ENCODE assay signal across 8 mouse cellular contexts in genomic region chr13:95618309-95618712, GRCm38 (mm10). TPM values are rescaled to one million over a fixed set of nuclear protein-coding genes. Genes with fewer than 3 reads are reported as not detected.
DNase-seq lines count a peak whose midpoint lies in the region; ATAC-seq and TF ChIP-seq lines count a peak whose summit lies in the region.

Gene F2r (minus strand): TSS chr13:95618487.

- H3K27ac ChIP-seq in forebrain, embryonic 12.5 days = peak within 1 kb of the TSS; percentile 79
- H3K27ac ChIP-seq in heart, postnatal 0 days (ENCODE audit: low read depth) = peak within 1 kb of the TSS; percentile 93
- H3K27ac ChIP-seq in neural tube, embryonic 13.5 days (replicated peaks) = peak within 1 kb of the TSS; percentile 77
- no peak within 1 kb of the TSS; the same call in 1 of the 2 replicates for H3K27ac ChIP-seq in testis, adult 2 months (ENCODE audit: control insufficient read depth, insufficient read depth, low read depth, low read length)

- DNase-seq in c-Kit-positive CD71-negative TER-119-negative erythroid progenitor cells, embryonic 14.5 days (ENCODE audit: low read depth) = peak; percentile 87
- DNase-seq in heart, postnatal 0 days (ENCODE audit: low spot score) = peak; percentile 88
- peak; percentile 83 to 88 for DNase-seq in kidney, postnatal 36 days
- peak; percentile 85 to 86 for DNase-seq in lung, adult 18-20 months

- peak within 1 kb of the TSS; percentile 92 for H3K9ac ChIP-seq in forebrain, embryonic 12.5 days
- H3K9ac ChIP-seq in heart, postnatal 0 days (replicated peaks; ENCODE audit: low read depth, low read length) = peak within 1 kb of the TSS; percentile 92
- H3K9ac ChIP-seq in neural tube, embryonic 13.5 days = peak within 1 kb of the TSS; percentile 80

- H3K4me2 ChIP-seq in forebrain, embryonic 12.5 days = peak within 1 kb of the TSS; percentile 66
- H3K4me2 ChIP-seq in heart, postnatal 0 days (ENCODE audit: low read depth, low read length) = peak within 1 kb of the TSS; percentile 78
- H3K4me2 ChIP-seq in neural tube, embryonic 13.5 days = peak within 1 kb of the TSS; percentile 73

- H3K27me3 ChIP-seq in E14TG2a.4 (ENCODE audit: insufficient read depth, low read length) = peaks cover 23% of the 10 kb centered on the region
- no peaks in the 10 kb centered on the region for H3K27me3 ChIP-seq in forebrain, embryonic 12.5 days
- H3K27me3 ChIP-seq in heart, postnatal 0 days (ENCODE audit: control insufficient read depth, insufficient read depth, low read length) = no peaks in the 10 kb centered on the region
- no peaks in the 10 kb centered on the region for H3K27me3 ChIP-seq in neural tube, embryonic 13.5 days
- H3K27me3 ChIP-seq in testis, adult 2 months (ENCODE audit: control insufficient read depth, insufficient read depth, low read length) = peaks cover 2% of the 10 kb centered on the region; the same call in 1 of the 2 replicates

- H3K4me1 ChIP-seq in E14TG2a.4 (replicated peaks; ENCODE audit: low read depth, low read length) = peaks cover 33% of the 10 kb centered on the region
- peaks cover 30% of the 10 kb centered on the region for H3K4me1 ChIP-seq in forebrain, embryonic 12.5 days
- peaks cover 22% of the 10 kb centered on the region; the same call in 1 of the 2 replicates for H3K4me1 ChIP-seq in heart, postnatal 0 days (ENCODE audit: control insufficient read depth, insufficient read depth)
- peaks cover 35% of the 10 kb centered on the region for H3K4me1 ChIP-seq in neural tube, embryonic 13.5 days (replicated peaks)
- H3K4me1 ChIP-seq in testis, adult 2 months (ENCODE audit: control insufficient read depth, insufficient read depth, low read length) = peaks cover 9% of the 10 kb centered on the region

- H3K4me3 ChIP-seq in E14TG2a.4 (replicated peaks; ENCODE audit: low read length) = peak within 1 kb of the TSS; percentile 88
- peak within 1 kb of the TSS; percentile 80 for H3K4me3 ChIP-seq in forebrain, embryonic 12.5 days (replicated peaks)
- H3K4me3 ChIP-seq in heart, postnatal 0 days (ENCODE audit: low read depth, low read length) = peak within 1 kb of the TSS; percentile 87
- H3K4me3 ChIP-seq in neural tube, embryonic 13.5 days = peak within 1 kb of the TSS; percentile 75
- peak within 1 kb of the TSS; percentile 88 for H3K4me3 ChIP-seq in testis, adult 2 months (ENCODE audit: control insufficient read depth, low read depth, low read length)

- WGBS in forebrain, embryonic 12.5 days = 0% methylated on average over 42 of the region's 42 CpGs
- 1% methylated on average over 36 of the region's 42 CpGs for WGBS in heart, postnatal 0 days
- 2% methylated on average over 42 of the region's 42 CpGs for WGBS in neural tube, embryonic 13.5 days

- peak; percentile 48; the same call in 1 of the 2 replicates for TF ChIP-seq EP300 in heart, postnatal 0 days (IDR thresholded peaks at IDR 0.05; ENCODE audit: low read depth)

- H3K36me3 ChIP-seq in E14TG2a.4 (ENCODE audit: insufficient read depth, low read length) = no peaks in the 10 kb centered on the region
- H3K36me3 ChIP-seq in forebrain, embryonic 12.5 days (replicated peaks) = peaks cover 4% of the 10 kb centered on the region; the same call in 1 of the 2 replicates
- no peaks in the 10 kb centered on the region; the same call in 1 of the 2 replicates for H3K36me3 ChIP-seq in heart, postnatal 0 days (replicated peaks; ENCODE audit: control insufficient read depth, insufficient read depth, low read length)
- H3K36me3 ChIP-seq in neural tube, embryonic 13.5 days = no peaks in the 10 kb centered on the region
- no peaks in the 10 kb centered on the region for H3K36me3 ChIP-seq in testis, adult 2 months (ENCODE audit: control insufficient read depth, insufficient read depth, low read length)

- TF ChIP-seq POLR2A in testis, adult 2 months (IDR thresholded peaks at IDR 0.05; ENCODE audit: control insufficient read depth, low read depth, low read length) = 0 out of 2 replicates have a peak, but pooled peaks have one; percentile 6

- no peak for TF ChIP-seq CTCF in E14TG2a.4 (conservative IDR thresholded peaks at IDR 0.05; ENCODE audit: low read length)
- no peak for TF ChIP-seq CTCF in heart, postnatal 0 days (IDR thresholded peaks at IDR 0.05; ENCODE audit: low read depth)
- no peak for TF ChIP-seq CTCF in testis, adult 2 months (IDR thresholded peaks at IDR 0.05; ENCODE audit: control insufficient read depth, insufficient read depth, insufficient replicate concordance, low read depth, low read length)

- peak; percentile 95 for ATAC-seq in forebrain, embryonic 12.5 days (ENCODE audit: low FRiP score)
- peak; percentile 93 for ATAC-seq in heart, postnatal 0 days (ENCODE audit: insufficient read depth, low read depth)
- peak; percentile 94 for ATAC-seq in neural tube, embryonic 13.5 days (ENCODE audit: low read depth)

- no peaks in the 10 kb centered on the region for H3K9me3 ChIP-seq in E14TG2a.4 (ENCODE audit: low read length)
- H3K9me3 ChIP-seq in forebrain, embryonic 12.5 days = no peaks in the 10 kb centered on the region
- no peaks in the 10 kb centered on the region for H3K9me3 ChIP-seq in heart, postnatal 0 days (replicated peaks; ENCODE audit: control insufficient read depth, low read length)
- H3K9me3 ChIP-seq in neural tube, embryonic 13.5 days = no peaks in the 10 kb centered on the region

RNA-seq across cellular contexts. Expression of gene F2r, which starts in this region (rescaled TPM):
- polyA plus RNA-seq in forebrain, embryonic 12.5 days (2016; fragmentation: Nextera tagmentation; extraction: Ambion mirVana) = 109 TPM in 2 replicates
- 105 and 161 TPM in 2 replicates for total RNA-seq in heart, postnatal 0 days (2014; rRNA removed; ENCODE audit: low replicate concordance)
- 62.1 and 63.9 TPM in 2 replicates for polyA plus RNA-seq in heart, postnatal 0 days (2015; fragmentation: Nextera tagmentation; extraction: Ambion mirVana)
- 71.2 and 89.5 TPM in 2 replicates for polyA plus RNA-seq in neural tube, embryonic 13.5 days (2015; fragmentation: Nextera tagmentation; extraction: Ambion mirVana)
- polyA plus RNA-seq in testis, adult 2 months (2012; rRNA removed) = 1.0 and 1.1 TPM in 2 replicates

Comparison
In these comparisons a context has a peak if more than half of its experiments do, and no peak if none do; other contexts are left out.
1. RNA of gene F2r (polyA plus RNA-seq): 109 TPM in forebrain, embryonic 12.5 days, 71.2 to 89.5 TPM in neural tube, embryonic 13.5 days and 62.1 to 63.9 TPM in heart, postnatal 0 days; 1.0 to 1.1 TPM in testis, adult 2 months; every median in the first group is over 10 times any median in the second.
2. Peak in every context shown above with its lines, with median percentiles within 50 percentile points of each other: H3K4me3 ChIP-seq, DNase-seq, ATAC-seq, H3K4me2 ChIP-seq and H3K9ac ChIP-seq.